Mouse (Mus musculus): ENCODE measurements at regions not wholly inside any gene's neighbourhood (a gene's known extent, or its start where the extent isn't known, plus 50 kb on each side); places are given as distances from the start of the nearest gene placed in this dataset.
A peak's percentile ranks its signal among the peaks of the same experiment; 100 is the strongest.

- ATAC-seq (ENCODE audit: low FRiP score, low TSS enrichment) (no peak), DNase-seq (no peak)
- no peak overlapping the region for H3K4me2 ChIP-seq (ENCODE audit: low read length)
- no peaks in the 10 kb centered on the region for H3K27me3 ChIP-seq (ENCODE audit: control insufficient read depth, insufficient read depth, low read length)
- no peak overlapping the region for H3K27ac ChIP-seq (replicated peaks; ENCODE audit: low read depth, low read length)
- H3K4me1 ChIP-seq (ENCODE audit: control insufficient read depth, insufficient read depth, low read length), result no peaks in the 10 kb centered on the region
- H3K9me3 ChIP-seq (ENCODE audit: control insufficient read depth, low read length), result no peaks in the 10 kb centered on the region
- 100% methylated on average over 3 of the region's 3 CpGs for WGBS
- H3K4me3 ChIP-seq (replicated peaks; ENCODE audit: low read depth, low read length), result no peak overlapping the region
- no peak overlapping the region for H3K9ac ChIP-seq (replicated peaks; ENCODE audit: low read length)
- H3K36me3 ChIP-seq (ENCODE audit: control insufficient read depth, insufficient read depth, low read length), result no peaks in the 10 kb centered on the region
These were observed 141.6 kb upstream of the Reg3b start for GRCm38 (mm10) chr6:78228883-78229282.

- no peak overlapping the region for H3K4me2 ChIP-seq (ENCODE audit: low read length)
- no peaks in the 10 kb centered on the region for H3K4me1 ChIP-seq (ENCODE audit: control insufficient read depth, insufficient read depth, low read length)
- H3K36me3 ChIP-seq (ENCODE audit: control insufficient read depth, insufficient read depth, low read length), result no peaks in the 10 kb centered on the region
- ATAC-seq (ENCODE audit: low FRiP score, low TSS enrichment) (no peak; the same call in 1 of the 2 replicates), DNase-seq (peak; percentile 17)
- 15% methylated on average over 1 of the region's 1 CpGs for WGBS
- no peak overlapping the region for H3K4me3 ChIP-seq (replicated peaks; ENCODE audit: low read depth, low read length)
- H3K9ac ChIP-seq (replicated peaks; ENCODE audit: low read length), result no peak overlapping the region
- H3K27me3 ChIP-seq (ENCODE audit: control insufficient read depth, insufficient read depth, low read length), result no peaks in the 10 kb centered on the region
- no peak overlapping the region for H3K27ac ChIP-seq (replicated peaks; ENCODE audit: low read depth, low read length)
- no peaks in the 10 kb centered on the region for H3K9me3 ChIP-seq (ENCODE audit: control insufficient read depth, low read length)
These were observed 126.1 kb upstream of the Reg3b start for GRCm38 (mm10) chr6:78244404-78244803.

- Histone ChIP-seq H3K27me3 (ENCODE audit: control insufficient read depth, insufficient read depth, low read length) (no peaks in the 10 kb centered on the region), H3K4me1 (ENCODE audit: control insufficient read depth, insufficient read depth, low read length) (no peaks in the 10 kb centered on the region), H3K4me2 (ENCODE audit: low read length) (no peak overlapping the region), H3K4me3 (replicated peaks; ENCODE audit: low read depth, low read length) (no peak overlapping the region), H3K9me3 (ENCODE audit: control insufficient read depth, low read length) (no peaks in the 10 kb centered on the region), H3K36me3 (ENCODE audit: control insufficient read depth, insufficient read depth, low read length) (no peaks in the 10 kb centered on the region), H3K27ac (replicated peaks; ENCODE audit: low read depth, low read length) (no peak overlapping the region), H3K9ac (replicated peaks; ENCODE audit: low read length) (no peak overlapping the region)
- ATAC-seq (ENCODE audit: low FRiP score, low TSS enrichment) (peak; percentile 69), DNase-seq (peak; percentile 64)
- WGBS, result 14% methylated on average over 1 of the region's 1 CpGs
These were observed 125.4 kb upstream of the Reg3b start for GRCm38 (mm10) chr6:78245010-78245409.

GRCm38 (mm10) chr6:78250053-78250452, 120.4 kb upstream of the Reg3b start:
- H3K27ac ChIP-seq (replicated peaks; ENCODE audit: low read depth, low read length), result no peak overlapping the region
- H3K4me1 ChIP-seq (ENCODE audit: control insufficient read depth, insufficient read depth, low read length), result no peaks in the 10 kb centered on the region
- ATAC-seq (ENCODE audit: low FRiP score, low TSS enrichment) (no peak), DNase-seq (no peak)
- no peak overlapping the region for H3K9ac ChIP-seq (replicated peaks; ENCODE audit: low read length)
- 67% methylated on average over 1 of the region's 1 CpGs for WGBS
- no peaks in the 10 kb centered on the region for H3K9me3 ChIP-seq (ENCODE audit: control insufficient read depth, low read length)
- H3K4me2 ChIP-seq (ENCODE audit: low read length), result no peak overlapping the region
- H3K27me3 ChIP-seq (ENCODE audit: control insufficient read depth, insufficient read depth, low read length), result no peaks in the 10 kb centered on the region
- no peaks in the 10 kb centered on the region for H3K36me3 ChIP-seq (ENCODE audit: control insufficient read depth, insufficient read depth, low read length)
- H3K4me3 ChIP-seq (replicated peaks; ENCODE audit: low read depth, low read length), result no peak overlapping the region

GRCm38 (mm10) chr6:78250541-78250940, 119.9 kb upstream of the Reg3b start:
- no peaks in the 10 kb centered on the region for H3K9me3 ChIP-seq (ENCODE audit: control insufficient read depth, low read length)
- no peak overlapping the region for H3K4me2 ChIP-seq (ENCODE audit: low read length)
- no peak overlapping the region for H3K27ac ChIP-seq (replicated peaks; ENCODE audit: low read depth, low read length)
- ATAC-seq (ENCODE audit: low FRiP score, low TSS enrichment) (no peak), DNase-seq (no peak)
- H3K27me3 ChIP-seq (ENCODE audit: control insufficient read depth, insufficient read depth, low read length), result no peaks in the 10 kb centered on the region
- WGBS, result 60% methylated on average over 2 of the region's 2 CpGs
- H3K36me3 ChIP-seq (ENCODE audit: control insufficient read depth, insufficient read depth, low read length), result no peaks in the 10 kb centered on the region
- no peaks in the 10 kb centered on the region for H3K4me1 ChIP-seq (ENCODE audit: control insufficient read depth, insufficient read depth, low read length)
- H3K4me3 ChIP-seq (replicated peaks; ENCODE audit: low read depth, low read length), result no peak overlapping the region
- H3K9ac ChIP-seq (replicated peaks; ENCODE audit: low read length), result no peak overlapping the region

- Histone ChIP-seq H3K9ac (replicated peaks; ENCODE audit: low read length) (no peak overlapping the region), H3K9me3 (ENCODE audit: control insufficient read depth, low read length) (no peaks in the 10 kb centered on the region), H3K27me3 (ENCODE audit: control insufficient read depth, insufficient read depth, low read length) (no peaks in the 10 kb centered on the region), H3K27ac (replicated peaks; ENCODE audit: low read depth, low read length) (no peak overlapping the region), H3K4me1 (ENCODE audit: control insufficient read depth, insufficient read depth, low read length) (no peaks in the 10 kb centered on the region), H3K36me3 (ENCODE audit: control insufficient read depth, insufficient read depth, low read length) (no peaks in the 10 kb centered on the region), H3K4me3 (replicated peaks; ENCODE audit: low read depth, low read length) (no peak overlapping the region), H3K4me2 (ENCODE audit: low read length) (no peak overlapping the region)
- DNase-seq (peak; percentile 68), ATAC-seq (ENCODE audit: low FRiP score, low TSS enrichment) (peak; percentile 69; the same call in 1 of the 2 replicates)
- WGBS, result 56% methylated on average over 3 of the region's 3 CpGs
These were observed 98.4 kb upstream of the Reg3b start for GRCm38 (mm10) chr6:78271879-78272546.

- no peak overlapping the region for H3K4me3 ChIP-seq (replicated peaks; ENCODE audit: low read depth, low read length)
- no peak overlapping the region for H3K27ac ChIP-seq (replicated peaks; ENCODE audit: low read depth, low read length)
These were observed 92.3 kb upstream of the Reg3b start for GRCm38 (mm10) chr6:78277993-78278715.

GRCm38 (mm10) chr6:78280541-78280940, 89.9 kb upstream of the Reg3b start:
- no peak overlapping the region for H3K27ac ChIP-seq (replicated peaks; ENCODE audit: low read depth, low read length)
- DNase-seq, result no peak
- 88% methylated on average over 5 of the region's 5 CpGs for WGBS
- no peaks in the 10 kb centered on the region for H3K9me3 ChIP-seq (ENCODE audit: control insufficient read depth, low read length)
- no peak overlapping the region for H3K4me3 ChIP-seq (replicated peaks; ENCODE audit: low read depth, low read length)
- no peak for ATAC-seq (ENCODE audit: low FRiP score, low TSS enrichment)
- H3K9ac ChIP-seq (replicated peaks; ENCODE audit: low read length), result no peak overlapping the region
- H3K4me1 ChIP-seq (ENCODE audit: control insufficient read depth, insufficient read depth, low read length), result no peaks in the 10 kb centered on the region
- no peak overlapping the region for H3K4me2 ChIP-seq (ENCODE audit: low read length)
- no peaks in the 10 kb centered on the region for H3K27me3 ChIP-seq (ENCODE audit: control insufficient read depth, insufficient read depth, low read length)
- no peaks in the 10 kb centered on the region for H3K36me3 ChIP-seq (ENCODE audit: control insufficient read depth, insufficient read depth, low read length)

More at GRCm38 (mm10) chr6:78277993-78278715, 92.3 kb upstream of the Reg3b start:
- Histone ChIP-seq H3K9me3 (ENCODE audit: control insufficient read depth, low read length) (no peaks in the 10 kb centered on the region), H3K9ac (replicated peaks; ENCODE audit: low read length) (no peak overlapping the region), H3K4me1 (ENCODE audit: control insufficient read depth, insufficient read depth, low read length) (no peaks in the 10 kb centered on the region), H3K27me3 (ENCODE audit: control insufficient read depth, insufficient read depth, low read length) (no peaks in the 10 kb centered on the region), H3K4me2 (ENCODE audit: low read length) (no peak overlapping the region), H3K36me3 (ENCODE audit: control insufficient read depth, insufficient read depth, low read length) (no peaks in the 10 kb centered on the region)
- DNase-seq (peak; percentile 43), ATAC-seq (ENCODE audit: low FRiP score, low TSS enrichment) (peak; percentile 68)
- WGBS, result 53% methylated on average over 6 of the region's 6 CpGs

GRCm38 (mm10) chr6:78294647-78295046, 75.8 kb upstream of the Reg3b start:
- no peak overlapping the region for H3K9ac ChIP-seq (replicated peaks; ENCODE audit: low read length)
- H3K4me3 ChIP-seq (replicated peaks; ENCODE audit: low read depth, low read length), result no peak overlapping the region
- WGBS, result 36% methylated on average over 1 of the region's 1 CpGs
- peak; percentile 34 for DNase-seq
- H3K27ac ChIP-seq (replicated peaks; ENCODE audit: low read depth, low read length), result peak overlapping the region; percentile 49; the same call in 1 of the 2 replicates
- H3K4me1 ChIP-seq (ENCODE audit: control insufficient read depth, insufficient read depth, low read length), result no peaks in the 10 kb centered on the region
- H3K36me3 ChIP-seq (ENCODE audit: control insufficient read depth, insufficient read depth, low read length), result no peaks in the 10 kb centered on the region
- no peak overlapping the region for H3K4me2 ChIP-seq (ENCODE audit: low read length)
- ATAC-seq (ENCODE audit: low FRiP score, low TSS enrichment), result 0 out of 2 replicates have a peak, but pooled peaks have one; percentile 43
- H3K9me3 ChIP-seq (ENCODE audit: control insufficient read depth, low read length), result no peaks in the 10 kb centered on the region
- H3K27me3 ChIP-seq (ENCODE audit: control insufficient read depth, insufficient read depth, low read length), result no peaks in the 10 kb centered on the region

Data from midbrain, embryonic 14.5 days (tissue).